Mouse (Mus musculus): ENCODE data around the gene Prss22.

GRCm38 (mm10) chr17:24029477-24029876, 31.6 kb upstream of the Prss22 start:
- TF ChIP-seq MYOD1 (IDR thresholded peaks at IDR 0.05; ENCODE audit: control insufficient read depth, insufficient read length, low read depth), result no peak
- TF ChIP-seq CTCF (IDR thresholded peaks at IDR 0.05; ENCODE audit: control insufficient read depth, insufficient read depth, insufficient read length), result no peak
